Mouse (Mus musculus) adrenal gland, postnatal 25 days (tissue): ENCODE measurements around the gene Olfr281. TPM values are rescaled to one million over a fixed set of nuclear protein-coding genes. Genes with fewer than 3 reads are reported as not detected.
"Not testable (repeated sequence)": the region's sequence is repeated elsewhere in the genome, so short reads cannot be mapped to it uniquely, and the experiment has no call there.

Source experiments
- DNase-seq: peaks from one replicate; pipeline ENCODE4 v3.0.0; 2021; ENCODE audit warnings: mixed read lengths
- long read RNA-seq: library from polyadenylated mRNA; stranded (forward); transcript quantifications from one replicate; pipeline ENCODE4 v2.0.0, GENCODE M21; 2021
- total RNA-seq: library from RNA; stranded (reverse); gene quantifications from 2 replicates; pipeline ENCODE4 v1.2.3, GENCODE M21; 2021

Olfr281 gene
- total RNA-seq: not detected in 2 replicates
- long read RNA-seq: 0 reads

GRCm38 (mm10) chr15:98452288-98452687 lies at the start of gene Olfr281:
Gene Olfr281 (plus strand): TSS chr15:98452588.
- DNase-seq: no peak

- peak; percentile 52 for DNase-seq
These were observed 43.9 kb upstream of the Olfr281 start for GRCm38 (mm10) chr15:98408406-98409060.

DNA sequence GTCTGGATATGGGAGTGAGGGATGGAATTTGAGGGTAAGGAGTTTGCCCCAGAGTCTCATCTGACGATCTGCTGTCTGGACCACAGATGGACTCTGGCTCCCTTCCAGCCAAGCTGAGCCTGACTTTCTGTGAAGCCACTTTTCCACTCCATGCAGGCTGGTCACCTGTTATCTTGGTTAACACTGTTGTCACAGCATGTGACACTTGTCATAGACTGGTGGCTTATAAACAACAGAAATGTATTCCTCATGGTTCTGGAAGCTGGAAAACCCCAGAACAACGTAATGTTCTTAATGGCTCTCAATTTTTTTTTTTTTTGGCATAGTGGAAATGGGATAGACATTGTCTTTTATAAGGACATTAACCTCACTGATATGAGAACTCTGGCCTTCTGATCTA lies 42.8 kb upstream of the Olfr281 start:
- no peak for DNase-seq

GRCm38 (mm10) chr15:98410249-98410648 lies 42.1 kb upstream of the Olfr281 start:
- DNase-seq: no peak

DNA sequence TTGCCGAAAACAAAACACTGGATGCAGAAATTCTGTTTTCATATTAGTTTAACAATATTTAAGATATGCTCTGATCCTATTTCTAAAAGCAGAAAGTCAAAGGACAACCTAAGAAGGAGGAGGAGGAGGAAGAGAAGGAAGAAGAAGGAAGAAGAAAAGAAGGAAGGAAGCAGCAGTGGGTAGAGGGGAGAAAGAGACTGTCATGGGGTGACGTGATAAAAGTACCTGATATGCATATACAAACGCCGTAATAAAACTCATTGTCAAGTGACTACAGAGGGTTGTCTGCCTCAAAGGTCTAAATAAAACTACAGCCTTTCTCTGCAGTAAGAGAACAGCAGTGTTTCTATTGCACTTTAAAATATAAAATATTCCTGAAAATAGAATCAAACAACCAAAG lies 36.4 kb upstream of the Olfr281 start:
- no peak for DNase-seq

- DNase-seq: not testable (repeated sequence)
These were observed 35.6 kb upstream of the Olfr281 start for GRCm38 (mm10) chr15:98416802-98417201.

DNA sequence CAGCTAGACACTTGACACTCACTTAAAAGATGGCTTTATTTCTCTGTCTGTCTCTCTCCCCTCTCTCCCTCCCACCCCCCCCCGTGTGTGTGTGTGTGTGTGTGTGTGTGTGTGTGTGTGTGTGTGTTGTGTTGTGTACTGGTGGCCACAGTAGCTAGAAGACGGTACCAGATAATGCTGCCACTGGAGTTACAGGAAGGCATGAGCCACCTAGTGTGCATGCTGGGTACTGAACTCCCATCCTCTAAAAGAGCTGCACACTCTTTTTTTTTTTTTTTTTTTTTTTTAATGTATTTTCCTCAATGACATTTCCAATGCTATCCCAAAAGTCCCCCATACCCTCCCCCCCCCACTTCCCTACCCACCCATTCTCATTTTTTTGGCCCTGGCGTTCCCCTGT lies 35.1 kb upstream of the Olfr281 start:
- not testable (repeated sequence) for DNase-seq

DNA sequence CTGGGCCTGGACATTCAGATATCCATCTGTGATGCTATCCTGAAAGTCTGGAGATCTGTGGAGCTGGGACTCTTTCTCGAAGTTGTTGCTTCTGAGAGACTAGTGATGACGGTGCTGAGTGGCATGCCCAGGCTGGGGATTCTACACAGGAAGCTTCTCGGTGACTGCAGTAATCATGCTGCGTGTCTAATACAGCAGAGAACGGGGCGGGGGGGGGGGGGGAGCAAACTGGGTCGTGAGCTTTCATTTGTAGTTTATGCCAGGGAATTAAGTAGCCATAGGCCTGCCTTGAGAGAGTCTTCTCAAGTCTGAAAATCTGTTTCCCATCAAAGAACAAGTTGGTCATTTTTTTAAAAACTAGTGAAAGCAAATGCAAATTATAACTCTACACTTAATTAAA lies 34.3 kb upstream of the Olfr281 start:
- no peak for DNase-seq

- no peak for DNase-seq
These were observed 31.5 kb upstream of the Olfr281 start for GRCm38 (mm10) chr15:98420897-98421296.

DNA sequence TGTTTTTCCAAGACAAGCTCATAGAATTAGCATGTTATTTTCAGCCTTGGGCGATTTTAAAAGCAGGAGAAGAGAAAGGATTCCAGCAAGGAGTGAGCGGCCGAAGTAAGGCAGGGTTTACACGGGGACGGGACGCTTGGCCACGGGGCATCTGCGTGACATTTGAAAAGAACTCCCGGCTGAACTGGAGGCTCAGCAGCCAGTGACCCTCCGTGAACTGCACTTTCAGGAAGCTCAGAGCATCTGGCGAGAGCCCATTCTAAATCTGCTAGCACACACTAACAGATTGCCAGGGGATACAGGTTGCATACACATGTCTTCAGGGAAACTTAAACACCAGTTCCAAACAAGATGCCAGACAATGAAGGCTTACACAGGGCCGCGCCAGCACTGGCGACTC lies 28.1 kb upstream of the Olfr281 start:
- DNase-seq: no peak

DNA sequence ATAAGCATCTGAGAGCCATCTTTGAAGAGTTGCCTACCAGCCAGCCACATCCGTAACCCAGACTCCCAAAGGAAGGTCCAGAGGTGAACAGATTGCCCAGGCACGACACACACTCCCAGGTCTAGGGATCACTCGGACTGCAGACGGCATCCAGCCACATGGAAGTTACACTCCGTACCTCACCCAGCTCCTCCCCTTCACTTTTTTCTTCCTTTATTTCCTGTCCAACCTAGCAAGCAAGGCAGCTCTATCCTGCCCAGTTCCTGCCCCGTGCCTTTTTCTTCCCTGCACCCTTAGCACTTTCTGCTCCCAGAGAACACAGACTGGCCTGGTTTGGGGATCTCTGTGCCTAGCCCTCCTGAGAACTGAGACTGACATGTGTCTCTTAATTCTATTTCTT lies 27.6 kb upstream of the Olfr281 start:
- DNase-seq: no peak

- no peak for DNase-seq
These were observed 27.2 kb upstream of the Olfr281 start for GRCm38 (mm10) chr15:98425188-98425587.

- not testable (repeated sequence) for DNase-seq
These were observed 21.5 kb upstream of the Olfr281 start, which contains the start of gene Olfr282 for GRCm38 (mm10) chr15:98430925-98431324. Gene Olfr282 (plus strand): TSS chr15:98431225.

GRCm38 (mm10) chr15:98444561-98444960 lies 7.8 kb upstream of the Olfr281 start:
- peak; percentile 10 for DNase-seq

DNA sequence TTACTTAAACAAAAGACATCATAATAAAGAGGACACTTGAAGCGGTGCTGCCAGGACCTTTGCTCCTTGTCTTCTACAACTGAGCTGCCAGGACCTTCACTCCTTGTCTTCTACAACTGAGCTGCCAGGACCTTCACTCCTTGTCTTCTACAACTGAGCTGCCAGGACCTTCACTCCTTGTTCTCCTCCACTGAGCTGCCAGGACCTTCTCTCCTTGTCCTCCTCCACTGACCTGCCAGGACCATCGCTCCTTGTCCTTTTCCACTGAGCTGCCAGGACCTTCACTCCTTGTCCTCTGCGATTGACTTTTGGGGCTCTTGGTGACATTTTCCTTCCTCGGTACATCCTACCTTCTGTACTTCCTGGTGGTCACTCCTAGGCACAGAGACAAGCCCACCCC lies 3.9 kb upstream of the Olfr281 start:
- no peak for DNase-seq

- no peak for DNase-seq
These were observed 17.2 kb downstream of the Olfr281 start, which contains the start of gene OR5BS1P for GRCm38 (mm10) chr15:98469596-98469995. Gene OR5BS1P (plus strand): TSS chr15:98469896.

- DNase-seq: no peak
These were observed 19.2 kb downstream of the Olfr281 start for GRCm38 (mm10) chr15:98471539-98471938.

DNA sequence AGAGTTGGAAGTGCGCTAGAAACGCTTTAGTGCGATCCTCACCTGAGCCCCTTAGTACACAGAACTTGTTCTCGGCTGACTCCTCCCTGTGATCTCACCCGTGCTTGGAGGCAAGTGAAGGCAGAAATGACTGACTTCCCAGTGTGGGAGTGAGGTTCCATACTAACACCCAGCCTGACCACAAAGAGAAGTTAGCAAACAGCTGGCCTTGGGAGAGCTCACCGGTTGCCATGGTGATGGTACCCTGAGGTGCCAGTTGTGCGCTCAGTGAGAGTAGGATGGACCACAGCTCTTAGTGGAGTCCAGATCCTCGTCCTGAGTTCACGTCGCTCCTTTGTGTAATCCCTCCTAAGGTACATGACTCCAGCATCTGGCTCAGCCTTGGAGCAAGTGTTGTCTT lies 22.6 kb downstream of the Olfr281 start:
- no peak for DNase-seq

DNA sequence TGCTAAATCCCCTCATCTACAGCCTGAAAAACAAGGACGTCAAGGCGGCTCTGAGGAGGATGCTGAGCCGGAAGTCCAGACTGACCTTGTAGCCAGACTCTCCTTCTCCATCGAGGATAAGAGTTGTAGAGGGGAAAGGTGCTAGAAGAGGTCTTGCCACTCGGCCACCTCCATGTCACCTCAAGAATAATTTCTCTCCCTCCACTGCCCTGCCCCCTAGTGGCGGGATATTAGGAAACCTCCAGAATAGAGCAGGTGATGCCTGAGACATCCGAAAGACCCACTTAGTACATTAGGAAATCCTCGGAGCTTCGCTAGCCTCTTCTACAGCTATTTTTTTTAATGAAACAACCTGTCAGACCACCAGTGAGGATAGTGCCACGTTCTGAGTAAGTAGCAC lies 23.0 kb downstream of the Olfr281 start:
- peak; percentile 64 for DNase-seq

- no peak for DNase-seq
These were observed 23.9 kb downstream of the Olfr281 start for GRCm38 (mm10) chr15:98476281-98476680.

GRCm38 (mm10) chr15:98479568-98480102 lies 27.2 kb downstream of the Olfr281 start:
- DNase-seq: no peak

- no peak for DNase-seq
These were observed 30.3 kb downstream of the Olfr281 start, which contains the start of gene Lalba for GRCm38 (mm10) chr15:98482701-98483100. Gene Lalba (minus strand): TSS chr15:98482721.

GRCm38 (mm10) chr15:98483907-98484886 lies 31.8 kb downstream of the Olfr281 start:
- DNase-seq: no peak
